Mouse (Mus musculus) hindbrain, embryonic 14.5 days (tissue): ENCODE data around the gene Txndc11. TPM values are rescaled to one million over a fixed set of nuclear protein-coding genes. Genes with fewer than 3 reads are reported as not detected.

Experiments
- ATAC-seq: fragments of 200-750 bp; cut with Nextera tagmentation; 2 replicates; pipeline ENCODE4 v1.8.0; 2017; ENCODE audit warnings: moderate number of reproducible peaks, mild to moderate bottlenecking, moderate TSS enrichment, moderate library complexity; ENCODE audit not compliant: low FRiP score
- DNase-seq: peaks from one replicate; pipeline ENCODE4 v3.0.0-alpha.2; 2015; ENCODE audit warnings: low spot score
- H3K27ac ChIP-seq: fragments of 300-500 bp; sonication (generic); 2 replicates; pipeline ENCODE4 v1.5.1; 2014; ENCODE audit warnings: mild to moderate bottlenecking, moderate library complexity
- H3K27me3 ChIP-seq: fragments of 300-500 bp; sonication (generic); 2 replicates; pipeline ENCODE4 v1.6.1; 2014; ENCODE audit warnings: mild to moderate bottlenecking, low read length, mixed read lengths; ENCODE audit not compliant: control insufficient read depth, insufficient read depth
- H3K36me3 ChIP-seq: fragments of 300-500 bp; sonication (generic); replicated peaks from 2 replicates; pipeline ENCODE4 v1.6.1; 2014; ENCODE audit not compliant: control insufficient read depth, insufficient read depth
- H3K4me1 ChIP-seq: fragments of 300-500 bp; sonication (generic); replicated peaks from 2 replicates; pipeline ENCODE4 v1.6.1; 2014; ENCODE audit warnings: antibody characterized with exemption, low read length, mixed read lengths; ENCODE audit not compliant: control insufficient read depth, insufficient read depth
- H3K4me2 ChIP-seq: fragments of 300-500 bp; sonication (generic); replicated peaks from 2 replicates; pipeline ENCODE4 v1.6.1; 2014; ENCODE audit warnings: mild to moderate bottlenecking, moderate library complexity
- H3K4me3 ChIP-seq: fragments of 300-500 bp; sonication (generic); replicated peaks from 2 replicates; pipeline ENCODE4 v1.5.1; 2014; ENCODE audit warnings: mild to moderate bottlenecking, low read length
- H3K9ac ChIP-seq: fragments of 300-500 bp; sonication (generic); 2 replicates; pipeline ENCODE4 v1.6.1; 2014
- H3K9me3 ChIP-seq: fragments of 300-500 bp; sonication (generic); 2 replicates; pipeline ENCODE4 v1.6.1; 2016; ENCODE audit warnings: low read length; ENCODE audit not compliant: control insufficient read depth
- WGBS: fragments of 180-500 bp; shearing (Covaris S2); extraction: QIAGEN DNeasy Blood & Tissue Kit; methylation state at CpG from one replicate; pipeline ENCODE4 v1.1.7; 2014; 5-methylcytosine and 5-hydroxymethylcytosine counted together
- polyA plus RNA-seq: library from polyadenylated mRNA; unstranded; fragments of >200 nt; fragmentation: Nextera tagmentation; extraction: Ambion mirVana; gene quantifications from 2 replicates; pipeline ENCODE4 v1.2.1, GENCODE M21; 2014

Txndc11 gene
- polyA plus RNA-seq, 1 experiment from 2014 or later, result 32.6 TPM

DNA sequence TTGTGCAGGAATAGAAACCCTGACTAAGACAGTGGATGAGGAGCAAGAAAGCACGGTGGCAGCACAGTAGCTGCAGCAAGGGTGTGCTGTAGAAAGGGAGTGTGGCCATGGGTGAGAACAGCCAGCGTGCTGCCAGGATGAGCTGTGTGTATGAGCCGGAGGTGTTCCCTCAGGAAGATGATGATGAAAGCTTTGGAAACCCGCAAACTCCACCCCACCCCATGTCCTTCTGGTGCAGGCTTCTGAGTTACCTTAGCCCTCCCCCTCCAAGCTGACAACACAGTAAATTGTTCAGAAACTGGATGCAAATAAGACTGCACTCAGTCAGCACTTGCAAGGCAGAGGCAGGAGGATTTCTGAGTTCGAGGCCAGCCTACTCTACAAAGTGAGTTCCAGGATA, 91.2 kb downstream of the Txndc11 start:
- no peaks in the 10 kb centered on the region for H3K9me3 ChIP-seq
- no peak for ATAC-seq

DNA sequence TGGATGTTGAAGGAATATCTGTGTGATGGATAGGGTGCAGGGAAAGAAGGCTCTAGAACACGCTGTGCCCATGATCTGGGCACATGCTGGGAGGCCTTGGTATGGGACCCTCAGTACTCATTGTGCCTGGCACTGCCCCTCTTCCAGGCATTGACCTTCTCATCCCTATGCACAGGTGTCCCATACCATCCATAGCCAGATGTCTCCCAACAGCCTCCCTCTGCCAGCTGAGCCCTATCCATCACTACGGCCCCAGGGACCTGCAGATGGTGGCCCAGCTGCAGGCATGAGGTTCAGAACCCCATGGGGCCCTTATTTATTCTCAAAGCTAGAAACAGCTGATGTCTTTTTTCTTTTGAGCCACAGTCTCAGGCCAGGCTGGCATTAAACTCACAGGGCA, 93.8 kb downstream of the Txndc11 start:
- H3K27me3 ChIP-seq, result no peaks in the 10 kb centered on the region
- ATAC-seq (no peak), DNase-seq (no peak)
- H3K27ac ChIP-seq, result no peak overlapping the region
- no peak overlapping the region for H3K9ac ChIP-seq
- H3K36me3 ChIP-seq, result no peaks in the 10 kb centered on the region
- H3K9me3 ChIP-seq, result no peaks in the 10 kb centered on the region
- no peak overlapping the region for H3K4me3 ChIP-seq
- H3K4me2 ChIP-seq, result no peak overlapping the region
- 60% methylated on average over 2 of the region's 2 CpGs for WGBS
- no peaks in the 10 kb centered on the region for H3K4me1 ChIP-seq

More for the DNA sequence above, 91.2 kb downstream of the Txndc11 start:
- no peak overlapping the region for H3K27ac ChIP-seq
- H3K9ac ChIP-seq, result no peak overlapping the region
- H3K4me2 ChIP-seq, result no peak overlapping the region
- no peaks in the 10 kb centered on the region for H3K27me3 ChIP-seq
- no peaks in the 10 kb centered on the region for H3K36me3 ChIP-seq
- no peak for DNase-seq
- WGBS, result 90% methylated on average over 5 of the region's 5 CpGs
- no peak overlapping the region for H3K4me3 ChIP-seq
- no peaks in the 10 kb centered on the region for H3K4me1 ChIP-seq

DNA sequence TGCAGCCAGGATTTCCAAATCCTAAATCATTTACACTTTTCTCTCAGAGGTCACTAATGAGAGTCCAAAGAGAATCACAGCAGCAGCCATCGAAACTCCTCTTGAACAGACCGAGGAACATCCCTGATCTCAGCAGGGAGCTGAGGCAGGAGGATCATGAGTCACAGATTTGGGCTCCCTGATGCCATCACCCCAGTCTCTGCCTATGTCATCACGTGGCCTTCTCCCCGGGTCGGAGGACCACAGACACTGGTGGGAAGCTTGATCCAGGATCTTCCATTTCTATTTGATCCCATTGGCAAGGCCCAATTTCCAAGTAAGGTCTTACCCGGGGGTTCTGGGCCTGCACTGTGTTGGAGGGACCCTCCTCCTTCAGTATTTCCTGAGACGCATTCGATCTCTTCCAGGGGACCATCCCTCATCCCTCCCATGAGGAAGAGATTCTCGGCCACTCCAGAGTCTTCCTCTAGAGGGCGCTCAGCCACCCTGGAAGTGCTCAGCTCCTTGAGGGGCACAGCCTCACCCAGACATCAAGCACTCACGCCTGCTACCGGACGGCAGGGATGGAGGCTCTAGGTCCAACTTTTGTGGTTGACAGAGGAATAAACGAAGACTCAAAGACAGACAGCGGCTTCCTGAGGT, 98.5 kb downstream of the Txndc11 start:
- WGBS, result 31% methylated on average over 15 of the region's 15 CpGs
- Histone ChIP-seq H3K27ac (no peak overlapping the region), H3K36me3 (no peaks in the 10 kb centered on the region), H3K4me3 (no peak overlapping the region), H3K4me2 (no peak overlapping the region), H3K9me3 (no peaks in the 10 kb centered on the region), H3K27me3 (no peaks in the 10 kb centered on the region), H3K9ac (no peak overlapping the region), H3K4me1 (no peaks in the 10 kb centered on the region)
- ATAC-seq (peak; percentile 70), DNase-seq (peak; percentile 77)

DNA sequence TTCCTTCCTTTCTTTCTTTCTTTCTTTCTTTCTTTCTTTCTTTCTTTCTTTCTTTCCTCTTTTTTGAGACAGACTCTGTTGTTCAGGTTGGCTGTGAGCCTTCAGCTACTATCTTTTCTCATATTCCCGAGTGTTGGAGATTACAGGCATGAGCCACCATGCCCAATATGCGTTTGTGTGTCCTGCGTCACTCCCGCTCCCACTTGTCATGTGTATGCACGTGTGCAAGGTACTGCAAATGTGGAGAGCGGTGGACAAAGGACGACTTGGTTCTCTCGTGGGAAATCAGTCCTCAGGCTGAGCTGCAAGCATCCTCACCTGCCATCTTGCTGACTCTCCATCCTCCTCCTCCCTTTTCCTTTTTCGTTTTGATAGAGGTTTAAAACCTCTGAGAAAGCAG, 99.2 kb downstream of the Txndc11 start:
- H3K36me3 ChIP-seq, result no peaks in the 10 kb centered on the region
- WGBS, result 83% methylated on average over 9 of the region's 9 CpGs

DNA sequence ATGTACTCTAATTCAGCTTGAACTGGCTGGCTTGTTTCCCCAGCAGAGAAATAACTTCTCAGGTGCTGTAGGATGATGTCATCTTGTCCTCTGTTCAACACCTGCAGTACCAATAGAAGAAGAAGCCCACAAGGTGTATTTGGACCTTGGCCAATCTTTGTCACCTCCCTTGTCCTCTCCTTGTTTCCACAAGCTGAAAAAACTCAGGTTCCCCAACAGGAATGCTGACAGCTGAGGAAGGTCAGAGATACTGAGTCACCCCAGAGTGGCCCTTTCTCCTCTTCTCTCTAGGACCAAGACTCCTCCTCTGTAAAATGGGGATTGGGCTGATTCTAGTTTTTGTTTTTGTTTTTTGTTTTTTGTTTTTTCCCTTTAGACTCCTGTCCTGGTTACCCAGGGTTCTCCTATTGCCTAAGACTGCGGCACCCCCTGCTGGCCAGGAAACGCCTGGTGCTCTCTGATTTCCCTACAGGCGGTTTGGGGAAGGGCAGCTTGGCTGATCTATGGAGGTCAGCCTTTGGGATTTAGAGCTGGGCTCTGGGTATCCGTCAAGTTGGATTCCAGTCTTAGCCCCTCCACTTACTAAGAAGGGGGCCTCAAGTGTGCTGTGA, 100.2 kb downstream of the Txndc11 start:
- H3K27ac ChIP-seq, result no peak overlapping the region
- ATAC-seq (no peak; the same call in 1 of the 2 replicates), DNase-seq (peak; percentile 78)
- no peaks in the 10 kb centered on the region for H3K27me3 ChIP-seq
- no peaks in the 10 kb centered on the region for H3K36me3 ChIP-seq
- H3K4me3 ChIP-seq, result no peak overlapping the region
- H3K9ac ChIP-seq, result no peak overlapping the region
- H3K9me3 ChIP-seq, result no peaks in the 10 kb centered on the region
- H3K4me1 ChIP-seq, result no peaks in the 10 kb centered on the region
- no peak overlapping the region for H3K4me2 ChIP-seq
- 4% methylated on average over 4 of the region's 4 CpGs for WGBS

More for the DNA sequence above, 99.2 kb downstream of the Txndc11 start:
- H3K9ac ChIP-seq, result no peak overlapping the region
- no peak for DNase-seq
- no peak overlapping the region for H3K4me3 ChIP-seq
- H3K4me2 ChIP-seq, result no peak overlapping the region
- H3K27me3 ChIP-seq, result no peaks in the 10 kb centered on the region
- no peak overlapping the region for H3K27ac ChIP-seq
- no peak for ATAC-seq
- H3K9me3 ChIP-seq, result no peaks in the 10 kb centered on the region
- H3K4me1 ChIP-seq, result no peaks in the 10 kb centered on the region

DNA sequence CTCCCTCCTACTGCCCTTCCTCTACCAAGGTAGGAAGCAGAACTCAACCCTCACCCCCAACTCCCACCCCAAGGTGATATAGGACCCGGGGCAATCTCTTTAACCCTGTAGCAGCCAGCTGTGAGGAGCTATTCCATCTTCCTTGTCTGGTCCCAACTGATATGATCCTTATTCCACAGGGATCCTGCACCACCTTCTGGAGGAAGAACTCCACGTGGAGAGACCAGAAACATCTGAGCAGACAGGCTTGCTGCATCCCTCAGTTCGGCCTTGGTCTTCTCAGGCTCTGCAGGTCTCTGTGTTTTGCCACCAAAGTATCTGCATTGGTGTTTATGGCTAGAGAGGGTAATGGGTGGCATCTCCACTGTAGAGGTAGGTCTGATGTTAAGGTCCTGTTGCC, 103.1 kb downstream of the Txndc11 start:
- Histone ChIP-seq H3K9me3 (no peaks in the 10 kb centered on the region), H3K9ac (no peak overlapping the region), H3K27ac (no peak overlapping the region), H3K4me3 (no peak overlapping the region), H3K36me3 (no peaks in the 10 kb centered on the region), H3K27me3 (no peaks in the 10 kb centered on the region), H3K4me1 (no peaks in the 10 kb centered on the region), H3K4me2 (no peak overlapping the region)
- 72% methylated on average over 3 of the region's 3 CpGs for whole genome bisulfite sequencing
- ATAC-seq (no peak), DNase-seq (no peak)

DNA sequence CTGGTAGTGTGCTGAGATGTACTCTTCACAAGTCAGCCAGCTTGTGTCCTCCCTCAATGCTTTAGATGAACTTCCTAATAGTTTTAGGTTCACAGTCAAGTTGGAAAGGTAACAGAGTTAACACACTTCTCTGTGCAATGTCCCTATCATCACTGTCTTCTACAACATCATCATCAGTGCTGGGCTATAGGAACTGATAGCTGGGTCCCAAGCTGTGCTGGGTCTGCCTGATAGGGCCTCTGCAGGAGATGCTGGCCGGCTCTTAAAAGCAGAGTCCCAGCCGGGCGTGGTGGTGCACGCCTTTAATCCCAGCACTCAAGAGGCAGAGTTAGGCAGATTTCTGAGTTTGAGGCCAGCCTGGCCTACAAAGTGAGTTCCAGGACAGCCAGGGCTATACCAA, 103.6 kb downstream of the Txndc11 start:
- no peak overlapping the region for H3K27ac ChIP-seq
- no peaks in the 10 kb centered on the region for H3K4me1 ChIP-seq
- H3K9ac ChIP-seq, result no peak overlapping the region
- no peaks in the 10 kb centered on the region for H3K27me3 ChIP-seq
- 86% methylated on average over 4 of the region's 4 CpGs for WGBS
- no peaks in the 10 kb centered on the region for H3K9me3 ChIP-seq
- no peaks in the 10 kb centered on the region for H3K36me3 ChIP-seq
- no peak for DNase-seq
- H3K4me3 ChIP-seq, result no peak overlapping the region
- ATAC-seq, result no peak
- no peak overlapping the region for H3K4me2 ChIP-seq

DNA sequence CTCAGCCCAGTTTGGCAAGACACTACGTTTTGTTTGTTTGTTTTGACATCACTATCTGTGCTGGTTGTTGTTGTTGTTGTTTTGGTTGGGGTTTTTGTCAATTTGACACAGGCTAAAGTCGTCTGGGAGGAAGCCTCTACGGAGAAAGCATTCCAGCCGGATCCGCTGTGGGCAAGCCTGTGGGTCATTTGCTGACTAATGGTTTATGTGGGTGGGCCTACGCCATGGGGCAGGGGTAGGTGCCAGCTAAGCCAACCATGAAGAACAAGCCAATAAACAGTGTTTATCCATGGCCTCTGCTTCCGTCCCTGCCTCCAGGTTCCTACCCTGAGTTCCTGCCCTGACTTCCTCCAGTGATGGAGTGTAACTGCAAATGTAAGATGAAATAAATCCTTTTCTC, 106.2 kb downstream of the Txndc11 start:
- Histone ChIP-seq H3K4me2 (no peak overlapping the region), H3K27ac (no peak overlapping the region), H3K9me3 (no peaks in the 10 kb centered on the region), H3K27me3 (no peaks in the 10 kb centered on the region), H3K36me3 (no peaks in the 10 kb centered on the region), H3K9ac (no peak overlapping the region), H3K4me1 (no peaks in the 10 kb centered on the region), H3K4me3 (no peak overlapping the region)
- WGBS, result 80% methylated on average over 7 of the region's 7 CpGs
- DNase-seq (no peak), ATAC-seq (no peak)
